Mouse (Mus musculus) 3T3-L1 (cell line): Measurements from ENCODE around the gene Gm1113.

ENCODE experiments used
- DNase-seq: peaks from one replicate; pipeline ENCODE4 v3.0.0-alpha.2; 2015; ENCODE audit warnings: low read depth, low spot score

Gm1113 gene

DNA sequence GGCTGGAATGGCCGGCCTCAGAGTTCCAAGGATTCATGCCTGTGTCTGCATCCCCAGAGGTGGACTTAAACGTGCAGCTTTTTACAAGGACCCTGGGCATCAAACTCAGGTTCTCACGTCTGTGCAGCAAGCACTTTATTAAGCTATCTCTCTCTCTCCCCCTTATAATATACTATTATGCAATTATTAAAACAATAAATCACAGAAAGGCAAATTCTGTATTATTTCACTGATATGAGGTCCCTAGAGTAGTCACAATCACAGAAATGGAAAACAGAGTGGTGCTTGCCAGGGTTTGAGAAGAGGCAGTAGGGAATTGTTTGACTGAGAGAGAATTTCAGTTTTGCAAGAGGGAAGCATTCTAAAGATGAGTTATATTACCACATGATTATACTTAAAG, 11.1 kb upstream of the Gm1113 start:
- DNase-seq, result no peak

DNA sequence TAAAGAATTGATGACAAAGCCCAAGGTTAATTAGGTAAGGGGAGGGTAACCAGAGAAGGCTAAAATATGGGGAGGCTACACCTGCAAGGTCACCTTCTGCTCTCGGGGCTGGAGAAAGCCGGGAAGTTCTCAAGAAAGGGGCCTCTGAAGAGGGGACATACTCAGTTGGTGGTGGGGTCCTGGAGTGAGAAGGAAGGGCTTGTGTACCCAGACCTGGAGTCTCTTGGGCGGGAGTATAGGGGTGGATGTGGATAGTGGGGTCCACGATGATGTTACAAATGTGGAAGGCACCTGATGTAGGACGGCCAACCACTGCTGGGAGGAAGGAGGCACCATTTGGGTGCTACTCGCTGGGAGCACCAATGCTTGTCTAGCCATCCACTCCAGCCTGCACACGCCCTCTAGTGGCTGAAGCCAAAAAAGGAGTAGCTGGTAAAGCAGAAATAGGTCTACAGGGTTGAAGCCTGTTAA, 5.9 kb upstream of the Gm1113 start:
- DNase-seq, result peak; percentile 79

DNA sequence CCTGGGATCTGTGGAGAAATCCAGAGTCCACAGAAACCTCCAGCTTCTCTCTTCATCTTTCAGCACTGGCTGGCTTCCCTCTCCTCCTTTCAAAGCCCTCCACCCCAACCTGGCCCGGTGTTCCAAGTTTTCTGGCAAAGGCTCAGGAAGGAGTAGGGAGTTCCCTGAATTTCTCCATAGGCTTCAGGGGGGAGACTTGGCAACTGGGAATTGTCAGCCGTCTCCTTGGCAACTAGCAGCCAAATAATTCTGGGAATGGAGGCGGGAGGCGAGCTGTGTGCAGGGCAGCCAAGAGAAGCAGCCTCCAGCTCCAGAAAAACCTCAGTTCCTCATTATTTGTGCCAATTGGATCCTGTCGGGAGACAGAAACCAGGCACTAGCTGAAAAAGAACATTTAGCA, 5.5 kb upstream of the Gm1113 start:
- peak; percentile 58 for DNase-seq

DNA sequence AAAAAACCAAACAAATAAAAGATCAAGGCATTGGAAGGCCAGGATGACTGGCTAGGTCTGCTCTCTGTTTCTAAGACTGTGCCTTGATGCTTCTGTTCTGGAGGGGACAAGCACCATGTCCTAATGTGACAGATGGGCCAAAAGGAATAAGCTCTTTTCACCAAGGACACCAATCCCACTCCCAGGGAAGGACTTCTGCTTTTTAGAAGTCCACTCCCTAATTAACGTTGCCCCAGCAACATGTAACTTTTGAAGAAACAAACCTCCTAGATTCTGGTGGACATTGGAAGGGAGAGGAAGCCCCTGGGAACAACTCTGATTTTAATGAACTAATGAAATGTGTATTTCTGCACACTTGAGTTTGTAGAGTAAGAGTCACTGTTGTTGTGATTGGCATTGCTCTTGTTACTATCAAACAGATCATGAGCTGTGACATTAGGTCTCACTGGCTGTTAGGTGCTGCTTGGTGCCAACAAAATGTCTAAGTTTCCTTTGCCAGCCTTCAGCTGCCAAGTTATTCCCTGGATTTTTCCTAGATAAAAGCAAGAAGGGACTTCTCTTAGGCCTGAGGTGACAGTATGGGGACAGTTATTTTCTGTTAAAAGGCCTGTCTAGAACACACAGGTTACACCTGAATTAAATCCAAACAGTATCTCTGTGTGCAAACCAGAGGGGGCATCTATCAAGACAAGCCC, 4.9 kb upstream of the Gm1113 start:
- DNase-seq, result no peak

DNA sequence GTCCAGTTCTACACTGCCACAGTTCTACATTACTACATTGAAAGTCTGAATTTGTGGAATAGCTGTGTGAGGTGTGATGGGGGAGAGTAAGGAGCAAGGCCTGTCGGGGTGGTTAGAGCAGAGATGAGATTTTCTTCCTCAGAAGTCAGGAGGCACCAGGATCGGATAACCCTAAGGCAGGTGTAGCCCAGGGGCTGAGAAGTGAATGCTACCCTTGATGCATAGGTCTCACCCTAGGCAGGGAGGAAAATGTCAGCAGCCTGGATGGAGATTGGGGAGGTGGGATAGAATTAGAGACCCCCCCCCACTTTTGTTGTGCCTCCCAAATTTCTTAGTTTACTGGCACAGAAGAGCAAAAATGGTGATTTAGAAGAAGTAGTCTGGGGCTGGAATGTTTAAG, 4.2 kb upstream of the Gm1113 start:
- DNase-seq, result no peak

DNA sequence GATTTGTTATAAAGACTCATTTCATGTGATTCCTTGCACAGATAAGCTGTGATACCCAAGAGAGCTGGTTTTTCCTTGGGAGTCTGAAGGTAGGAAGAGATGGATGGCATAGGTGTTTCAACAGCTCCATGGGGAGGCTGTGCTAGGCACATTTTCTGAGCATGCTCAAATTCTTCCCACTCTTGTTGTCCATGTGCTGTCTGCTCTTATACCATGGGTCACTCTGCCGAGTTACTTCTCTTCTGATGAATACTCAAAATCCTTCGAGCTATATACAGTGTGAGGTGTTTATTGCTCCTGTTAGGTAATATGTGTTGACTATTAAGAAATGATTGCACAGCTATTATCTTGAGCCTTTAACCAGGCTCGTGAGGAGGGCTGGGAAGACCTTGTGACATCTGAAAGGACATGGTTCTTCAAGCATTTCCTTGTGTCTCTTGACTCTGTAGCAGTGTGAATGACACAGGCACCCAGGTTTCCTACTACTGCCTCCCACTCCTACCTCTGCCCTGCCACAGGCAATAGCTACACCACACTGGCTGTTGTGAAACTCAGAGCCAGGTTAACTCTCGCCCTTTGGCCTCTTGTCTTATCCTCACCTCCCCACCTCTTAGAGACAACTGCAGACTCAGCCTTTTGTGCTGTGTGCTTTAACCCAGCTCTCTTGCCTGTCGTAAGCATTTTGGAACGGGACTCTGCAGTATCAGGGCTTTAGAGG, 2.7 kb upstream of the Gm1113 start:
- DNase-seq, result no peak

DNA sequence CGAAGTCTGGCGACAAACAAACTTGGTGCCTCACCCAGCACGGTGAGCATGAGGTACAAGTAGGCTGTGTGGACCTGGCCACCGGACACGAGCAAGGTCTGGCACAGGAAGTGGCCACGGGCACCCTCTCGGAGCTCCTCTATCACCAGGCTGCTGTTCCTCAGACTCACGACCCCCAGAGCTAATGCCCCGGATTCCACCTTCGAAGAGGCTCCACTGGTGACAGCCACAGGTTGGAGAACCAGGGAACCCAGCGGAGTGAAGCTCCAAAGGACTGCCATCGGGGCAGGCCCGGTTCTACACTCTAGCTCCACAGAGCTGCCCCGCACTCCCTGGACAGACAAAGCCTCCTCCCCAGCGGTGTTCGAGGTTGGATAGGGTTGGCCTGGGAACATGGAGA, 1.4 kb downstream of the Gm1113 start:
- DNase-seq, result no peak

DNA sequence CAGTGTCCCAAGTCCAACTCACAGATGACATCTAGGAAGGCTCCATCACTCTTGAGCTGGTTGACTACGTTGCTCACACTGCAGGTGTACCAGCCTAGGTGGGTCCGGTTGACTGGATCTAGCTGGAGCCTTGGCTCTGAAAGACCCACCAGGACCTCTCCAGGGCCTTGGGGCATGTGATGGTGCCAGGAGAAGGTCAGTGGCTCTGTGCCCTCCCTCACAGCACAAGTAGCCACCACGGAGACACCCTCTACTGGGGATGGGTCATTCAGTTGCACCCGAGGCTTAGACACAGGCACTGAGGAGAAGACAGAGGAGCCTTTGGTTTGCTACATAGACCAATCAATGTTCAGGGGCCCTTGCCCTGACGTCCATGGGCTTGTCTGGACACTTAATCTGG, 1.9 kb downstream of the Gm1113 start:
- no peak for DNase-seq

DNA sequence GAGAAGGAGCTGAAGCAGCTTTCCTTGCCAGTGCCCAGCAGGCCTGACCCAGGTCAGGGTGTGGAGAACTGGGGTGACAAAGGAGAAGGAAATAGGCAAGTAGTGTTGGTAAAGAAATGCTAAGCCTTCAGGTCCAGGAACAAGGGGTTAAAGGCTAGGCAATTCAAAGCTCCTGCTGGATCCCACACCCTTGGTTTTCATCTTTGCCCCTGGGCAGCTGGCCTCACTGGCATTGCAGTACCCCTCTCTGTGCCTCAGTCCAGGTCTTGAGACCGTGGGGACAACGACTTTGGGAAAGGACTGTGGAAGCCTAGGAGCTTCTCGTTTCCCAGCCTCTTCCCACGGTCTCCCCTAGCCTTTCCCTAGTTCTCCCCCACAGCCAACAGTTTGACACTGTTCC, 4.2 kb downstream of the Gm1113 start:
- no peak for DNase-seq

DNA sequence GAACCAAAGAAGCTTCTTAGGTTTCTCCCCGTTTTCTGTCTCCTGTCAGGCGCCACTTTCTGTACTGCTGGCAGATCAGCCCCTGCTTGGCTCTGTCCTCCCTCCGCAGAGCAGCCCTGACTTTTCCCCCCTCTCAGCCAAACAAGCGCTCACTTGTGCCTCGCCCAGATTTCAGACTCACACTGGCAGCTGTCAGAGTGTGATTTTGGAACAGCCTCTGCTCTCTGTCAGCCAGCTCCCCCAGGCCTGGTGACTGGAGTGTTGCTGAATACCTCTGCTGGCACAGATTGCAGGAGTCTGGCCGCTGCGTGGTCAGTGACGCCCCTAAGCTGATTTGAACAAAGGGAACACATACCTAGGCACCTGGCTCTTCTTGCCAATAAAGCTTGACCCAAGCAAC, 9.8 kb downstream of the Gm1113 start:
- DNase-seq, result no peak

DNA sequence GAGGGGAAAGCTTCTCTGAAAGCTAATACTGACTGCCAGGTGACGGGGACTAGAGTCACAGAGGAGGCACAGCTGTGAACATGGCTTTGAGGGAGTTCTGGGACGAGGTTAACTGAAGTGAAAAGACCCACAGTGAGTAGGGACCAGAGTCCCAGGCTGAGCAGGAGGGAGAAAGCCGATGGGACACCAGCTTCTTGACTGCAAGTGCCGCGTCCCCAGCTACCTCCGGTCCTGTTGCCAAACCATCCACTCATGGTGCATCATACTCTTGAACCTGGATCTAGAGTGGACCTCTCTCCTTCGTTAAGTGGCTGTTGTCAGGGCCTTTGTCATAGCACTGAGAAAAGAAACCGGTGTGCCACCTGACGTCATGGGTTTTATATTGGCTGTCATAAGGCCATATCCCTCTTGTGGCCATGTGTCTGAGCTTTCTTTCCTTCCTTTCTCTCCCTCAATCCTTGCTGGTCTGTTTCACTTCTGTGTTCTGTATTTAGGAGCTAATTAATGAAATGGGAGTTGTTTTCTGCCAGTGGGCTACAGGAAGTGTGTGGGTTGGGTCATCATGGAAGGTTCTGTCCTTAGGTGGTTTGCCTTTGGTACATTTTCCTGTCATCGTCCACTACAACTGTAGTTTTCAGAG, 15.6 kb downstream of the Gm1113 start:
- DNase-seq, result no peak

DNA sequence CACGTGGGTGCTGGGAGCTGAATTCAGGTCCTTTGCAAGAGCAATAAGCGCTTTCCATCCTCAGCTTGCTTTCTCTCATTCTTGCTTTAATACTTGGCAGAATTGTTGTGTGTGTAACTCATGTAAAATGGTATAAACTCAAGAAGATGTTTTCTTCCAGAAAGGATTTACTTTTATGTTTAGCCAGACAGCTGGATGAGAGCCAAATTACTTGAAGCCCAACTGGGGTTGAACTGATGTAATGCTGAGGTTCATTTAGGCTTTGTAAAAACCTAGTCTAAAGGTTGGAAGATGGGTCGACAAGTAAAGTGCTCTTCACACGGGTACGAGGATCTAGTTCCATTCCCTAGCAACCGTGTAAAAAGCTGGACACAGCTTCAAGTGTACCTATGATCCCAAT, 18.1 kb downstream of the Gm1113 start:
- no peak for DNase-seq

DNA sequence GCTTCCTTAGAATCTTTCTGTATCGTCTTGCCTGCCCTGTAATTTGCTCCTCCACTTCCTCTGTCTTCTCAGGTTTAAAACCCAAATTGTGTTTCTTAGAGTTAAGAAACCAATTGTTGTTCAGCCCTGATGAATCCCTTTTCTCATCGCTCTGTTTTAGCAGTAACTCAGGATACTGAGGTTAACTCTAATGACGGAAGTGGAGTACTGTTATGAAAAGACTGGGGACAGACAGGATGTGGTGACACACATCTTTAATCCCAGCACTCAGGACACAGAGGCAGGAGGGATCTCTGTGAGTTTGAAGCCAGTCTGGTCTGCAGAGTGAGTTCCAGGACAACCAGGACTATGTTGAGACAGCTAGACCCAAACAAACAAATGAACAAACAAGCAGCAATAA, 22.6 kb downstream of the Gm1113 start:
- DNase-seq, result no peak

DNA sequence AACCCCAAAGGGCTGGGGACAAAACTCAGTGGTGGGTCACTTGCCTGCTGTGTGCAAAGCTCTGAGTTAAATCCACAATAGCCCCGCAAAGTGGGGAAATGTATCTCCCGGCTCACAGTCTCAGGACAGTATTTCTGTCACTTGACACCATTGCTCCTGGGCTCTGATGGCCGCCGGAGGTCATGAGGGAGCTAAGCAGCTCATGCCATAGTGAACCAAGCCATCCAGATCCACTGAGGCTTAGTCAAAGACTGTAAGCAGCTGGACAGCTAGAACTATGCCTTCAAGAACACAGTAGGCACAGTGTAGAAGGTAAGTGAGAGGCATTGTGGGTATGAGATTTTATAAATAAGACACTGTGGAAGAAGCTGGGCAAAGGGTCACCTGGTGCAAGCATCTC, 23.1 kb downstream of the Gm1113 start:
- DNase-seq, result no peak

DNA sequence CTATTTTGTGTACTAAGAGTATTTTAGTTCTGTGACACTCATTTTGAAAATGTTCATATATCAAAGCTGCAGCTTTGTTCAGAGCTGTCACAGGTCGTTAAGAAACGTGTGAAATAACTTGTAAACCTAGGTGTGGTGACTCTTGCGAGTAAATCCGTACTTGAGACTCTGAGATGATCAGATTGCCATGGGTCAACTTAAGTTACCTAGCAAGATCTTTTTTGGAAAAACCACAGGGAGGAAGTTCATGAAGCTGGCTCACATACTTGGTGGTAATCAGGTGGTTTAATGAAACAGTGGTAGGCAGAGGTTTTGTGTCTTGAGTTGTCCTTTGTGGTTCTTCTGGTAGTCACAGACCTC, 24.4 kb downstream of the Gm1113 start:
- DNase-seq, result no peak

DNA sequence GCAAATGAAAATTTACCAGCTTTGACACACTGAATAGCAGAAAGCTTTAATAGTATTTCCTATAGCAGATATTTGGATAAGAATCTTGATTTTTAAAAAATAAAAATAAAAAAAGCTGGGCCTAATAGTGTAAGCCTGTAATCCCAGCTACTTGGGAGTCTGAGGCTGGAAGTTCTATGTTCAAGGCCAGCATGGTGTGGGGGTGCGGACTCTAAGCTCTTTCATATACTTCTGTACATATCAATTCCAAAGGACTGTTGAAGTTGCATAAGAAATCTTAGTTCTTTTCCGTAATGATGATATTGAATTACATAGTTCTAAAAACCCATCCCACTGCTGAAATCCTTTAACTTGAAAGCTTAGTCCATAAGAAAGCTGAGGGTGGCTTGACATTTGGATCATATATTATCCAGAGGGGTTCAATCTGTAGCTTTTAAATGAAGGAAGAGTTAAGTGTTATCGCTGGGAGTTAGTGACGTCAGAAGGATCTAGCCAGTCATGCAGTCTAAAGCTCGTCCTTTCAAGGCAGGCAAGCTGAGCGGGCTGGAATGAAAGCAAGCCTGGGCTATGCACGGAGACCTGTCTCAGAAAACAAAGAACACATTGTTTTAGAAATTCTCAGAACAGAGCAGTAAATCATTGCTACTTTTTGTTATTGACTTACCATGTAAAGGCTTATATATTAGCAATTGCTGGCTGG, 24.9 kb downstream of the Gm1113 start:
- no peak for DNase-seq

DNA sequence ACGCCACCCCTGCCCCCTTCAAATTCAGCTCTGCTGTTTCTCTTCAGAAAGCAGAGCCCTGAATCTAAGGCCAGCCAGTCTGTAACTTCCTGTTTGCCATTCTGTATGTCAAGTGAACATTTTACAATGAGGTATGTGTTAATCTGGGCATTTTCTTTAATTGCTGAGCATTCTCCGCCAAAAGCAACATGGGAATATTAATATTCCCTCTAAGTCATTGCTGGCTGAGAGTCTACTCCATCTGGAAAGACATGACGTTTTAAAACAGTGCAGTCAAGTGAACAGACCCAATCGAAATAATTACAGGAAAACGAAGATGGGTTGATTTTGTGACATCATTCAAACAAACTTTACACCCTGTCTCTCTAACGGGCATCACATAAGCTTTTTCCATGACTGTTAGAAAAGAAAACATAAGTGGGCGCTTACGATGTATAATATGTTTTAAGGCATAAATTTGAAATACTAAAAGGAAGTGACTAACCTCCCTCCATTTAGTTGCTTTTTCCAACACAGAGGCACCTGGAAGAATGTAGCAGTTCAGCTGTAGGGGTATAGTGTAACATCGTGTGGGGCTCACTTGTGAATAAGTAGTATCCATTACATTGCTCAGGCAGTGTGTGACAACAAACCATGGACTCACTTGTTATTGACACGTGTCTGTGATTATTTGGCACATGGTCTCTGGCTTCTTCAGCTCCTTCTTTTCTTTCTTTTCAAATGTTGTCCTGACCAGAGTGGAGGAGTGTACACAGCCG, 26.8 kb downstream of the Gm1113 start:
- DNase-seq, result no peak

DNA sequence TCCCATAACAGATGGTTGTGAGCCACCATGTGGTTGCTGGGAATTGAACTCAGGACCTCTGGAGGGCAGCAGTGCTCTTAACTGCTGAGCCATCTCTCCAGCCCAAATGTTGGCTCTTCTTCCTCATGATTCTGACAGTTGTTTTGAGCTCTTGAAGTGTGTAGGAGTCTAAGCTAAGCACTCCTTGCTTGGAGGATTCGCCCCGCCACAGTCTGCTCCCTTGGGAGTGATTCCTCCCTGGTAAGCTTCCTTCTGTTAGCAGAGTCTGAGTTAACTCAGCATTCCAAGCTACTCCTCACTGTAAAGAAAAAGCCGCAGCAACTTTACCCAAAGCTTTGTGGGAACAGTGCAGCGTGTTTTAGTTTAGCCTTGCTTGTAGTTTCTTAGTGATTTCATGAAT, 29.6 kb downstream of the Gm1113 start:
- DNase-seq, result no peak

DNA sequence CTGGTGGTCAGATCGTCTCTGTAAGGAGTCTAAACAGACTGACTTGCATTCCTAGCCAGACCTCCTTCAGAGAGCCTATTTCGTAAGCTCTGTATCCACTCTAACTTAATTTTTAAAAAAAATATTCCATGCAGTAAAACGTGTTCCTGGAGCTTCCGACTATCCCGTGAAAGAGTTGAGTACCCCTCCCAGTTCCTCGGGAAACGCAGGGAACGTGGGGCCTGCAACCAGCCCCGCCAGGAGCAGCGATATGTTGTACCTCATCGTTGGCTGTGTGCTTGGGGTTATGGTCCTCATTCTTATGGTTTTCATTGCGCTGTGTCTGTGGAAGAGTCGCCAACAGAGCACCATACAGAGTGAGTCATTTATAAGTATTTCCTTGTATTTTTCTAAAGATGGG, 31.5 kb downstream of the Gm1113 start:
- DNase-seq, result peak; percentile 81

DNA sequence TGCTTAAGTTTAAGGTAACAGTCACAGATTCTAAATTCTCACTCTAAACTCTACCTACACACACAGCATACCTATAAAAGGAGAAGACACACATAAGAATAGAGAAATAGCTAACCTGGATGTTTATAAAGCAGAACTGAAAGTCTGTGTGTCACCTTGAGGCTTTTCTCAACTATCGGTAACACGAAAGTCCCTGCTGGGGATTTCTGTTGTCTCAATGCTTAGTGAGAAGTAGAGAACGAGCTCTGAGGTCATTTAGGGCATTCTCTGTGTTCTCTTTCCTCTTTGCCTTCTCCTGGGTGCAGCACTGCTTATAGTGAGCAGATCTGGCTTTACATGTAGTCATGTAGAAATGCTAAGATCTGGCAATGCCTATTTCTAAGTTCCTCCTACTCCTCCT, 34.1 kb downstream of the Gm1113 start:
- no peak for DNase-seq

DNA sequence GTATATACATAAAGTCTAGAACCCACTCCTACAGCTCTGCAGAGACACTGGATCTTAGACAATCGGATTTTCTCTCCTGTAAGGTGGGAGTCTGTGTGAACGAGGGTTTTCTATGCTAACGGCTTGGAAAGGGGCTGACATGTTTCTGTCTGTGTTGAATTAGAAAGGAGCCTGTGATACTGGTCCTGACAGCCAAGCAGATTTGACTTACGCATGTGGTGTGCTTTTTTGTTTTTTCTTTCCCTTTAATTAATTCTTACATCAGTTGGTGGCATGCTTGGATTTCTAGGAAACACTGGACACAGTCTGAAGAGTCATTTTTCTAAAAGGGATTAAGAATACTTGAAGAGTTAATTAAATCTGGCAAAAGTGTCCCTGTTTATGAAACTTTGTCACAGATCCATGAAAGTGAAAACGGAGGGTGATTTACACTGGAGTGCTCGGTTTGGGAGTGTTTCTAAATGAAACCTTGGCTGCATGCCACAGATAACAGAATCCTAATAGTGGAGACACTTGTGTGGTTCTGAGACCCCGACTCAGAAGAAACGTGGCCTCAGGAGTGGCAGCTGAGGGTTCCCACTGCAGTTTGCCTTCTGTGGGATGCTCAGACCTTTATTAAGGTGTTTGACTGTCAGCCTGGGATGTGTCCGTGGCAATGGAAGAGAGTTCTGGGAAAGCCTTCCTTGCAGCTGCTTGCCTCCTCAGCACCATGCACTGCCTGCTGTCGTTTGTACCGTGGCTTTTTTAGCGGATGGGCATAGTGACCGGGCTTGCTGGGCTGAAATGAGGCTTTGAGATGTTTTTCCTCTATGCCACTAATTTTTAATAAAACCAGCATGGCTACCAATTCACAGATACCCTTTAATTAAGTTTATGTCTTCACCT, 35.8 kb downstream of the Gm1113 start:
- no peak for DNase-seq
